Mouse (Mus musculus): ENCODE results near the gene Parp11. TPM values are rescaled to one million over a fixed set of nuclear protein-coding genes. Genes with fewer than 3 reads are reported as not detected.

The Parp11 gene
- total and polyA plus RNA-seq, 3 experiments, result 4.5 to 22.4 (median 18.0) TPM

Other genes with a start within 250 kb of the Parp11 start
- 1 to 10 TPM; 1.9 to 3.0 TPM for gene Cracr2a, start 114.5 kb downstream of the Parp11 start, total RNA-seq (2021)
- 0.66 and 1.0 TPM in 2 replicates for gene Cracr2a, start 114.5 kb downstream of the Parp11 start, polyA plus RNA-seq (2012; rRNA removed)

Measured in adrenal gland, adult 2 months (tissue).